Mouse (Mus musculus) heart, adult 9 months (tissue): ENCODE results near the gene Shkbp1.

ENCODE experiments used
- DNase-seq, 2 experiments: peaks; one replicate each; pipeline ENCODE4 v3.0.0; 2022; ENCODE audit warnings: low spot score in 2 of 2

Gene Shkbp1

DNA sequence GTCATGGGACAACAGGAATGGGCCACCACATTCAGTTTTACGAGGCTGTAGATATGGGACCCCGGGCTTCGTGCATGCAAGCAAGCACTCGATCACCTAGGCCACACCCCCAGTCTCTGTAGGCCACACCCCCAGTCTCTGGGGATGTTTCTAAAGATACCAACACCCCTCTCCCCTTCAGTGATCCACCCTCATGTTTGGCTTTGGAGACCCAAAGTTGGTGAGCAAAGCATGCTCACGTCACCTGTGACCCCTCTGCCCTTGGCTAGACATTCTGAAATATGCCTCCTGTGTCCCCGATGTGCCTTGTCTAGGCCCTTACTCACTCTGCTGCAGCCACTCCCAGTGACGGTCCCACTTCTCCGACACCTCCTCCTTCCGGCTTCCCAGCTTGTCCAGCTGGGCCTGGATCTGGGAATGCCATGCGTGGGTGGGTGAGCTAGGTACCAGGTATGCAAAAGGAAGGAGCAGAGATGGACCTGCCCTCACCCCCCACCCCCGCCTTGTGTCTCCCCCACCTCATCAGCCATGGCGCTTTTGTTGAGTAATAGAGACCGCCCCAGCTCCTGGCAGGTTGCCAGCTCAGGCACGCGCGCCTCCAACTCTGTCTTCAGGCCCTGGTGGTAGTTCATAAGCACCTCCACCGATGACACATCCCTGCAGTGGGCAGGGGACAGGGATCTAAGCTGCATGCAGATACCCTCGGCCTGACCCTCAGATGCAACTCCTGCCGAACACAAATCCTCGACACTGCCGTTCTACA lies 10.4 kb upstream of the Shkbp1 start:
- DNase-seq = no peak

- DNase-seq = no peak
These were observed 8.6 kb upstream of the Shkbp1 start for GRCm38 (mm10) chr7:27364379-27364778.

DNA sequence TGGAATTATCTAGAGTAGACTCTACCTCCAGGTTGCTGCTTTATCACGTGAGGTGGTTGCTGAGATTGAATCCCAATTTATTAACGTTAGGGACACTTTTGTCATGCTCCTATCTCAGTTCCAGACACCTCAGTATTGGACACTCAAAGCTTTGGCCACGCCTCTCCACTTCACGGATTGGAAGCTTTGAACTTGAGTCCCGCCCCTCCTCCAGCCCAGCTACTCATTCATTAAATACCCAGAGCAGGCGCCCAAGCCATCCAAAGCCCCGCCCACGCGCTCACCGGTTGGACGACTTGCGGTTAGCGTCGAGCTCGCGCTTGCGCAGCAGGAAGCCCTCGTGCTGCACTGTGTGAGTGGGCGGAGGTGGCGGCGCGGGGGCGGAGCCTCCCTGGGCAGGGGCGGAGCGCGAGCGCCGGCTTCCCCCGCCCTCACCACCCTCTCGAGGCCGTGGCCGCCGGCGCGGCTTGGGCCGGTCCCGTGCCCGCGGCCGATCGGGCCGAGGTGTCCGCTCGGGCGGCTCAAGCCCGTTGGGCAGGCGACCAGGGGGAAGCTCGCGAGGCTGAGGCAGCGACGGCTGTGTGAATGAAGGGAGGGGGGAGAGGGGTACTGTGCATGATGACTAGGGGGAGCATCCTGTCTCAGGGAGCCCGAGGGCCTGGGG lies 5.6 kb upstream of the Shkbp1 start:
- peak; percentile 98 to 99 for DNase-seq

GRCm38 (mm10) chr7:27360749-27361148 lies 4.9 kb upstream of the Shkbp1 start:
- no peak for DNase-seq

DNA sequence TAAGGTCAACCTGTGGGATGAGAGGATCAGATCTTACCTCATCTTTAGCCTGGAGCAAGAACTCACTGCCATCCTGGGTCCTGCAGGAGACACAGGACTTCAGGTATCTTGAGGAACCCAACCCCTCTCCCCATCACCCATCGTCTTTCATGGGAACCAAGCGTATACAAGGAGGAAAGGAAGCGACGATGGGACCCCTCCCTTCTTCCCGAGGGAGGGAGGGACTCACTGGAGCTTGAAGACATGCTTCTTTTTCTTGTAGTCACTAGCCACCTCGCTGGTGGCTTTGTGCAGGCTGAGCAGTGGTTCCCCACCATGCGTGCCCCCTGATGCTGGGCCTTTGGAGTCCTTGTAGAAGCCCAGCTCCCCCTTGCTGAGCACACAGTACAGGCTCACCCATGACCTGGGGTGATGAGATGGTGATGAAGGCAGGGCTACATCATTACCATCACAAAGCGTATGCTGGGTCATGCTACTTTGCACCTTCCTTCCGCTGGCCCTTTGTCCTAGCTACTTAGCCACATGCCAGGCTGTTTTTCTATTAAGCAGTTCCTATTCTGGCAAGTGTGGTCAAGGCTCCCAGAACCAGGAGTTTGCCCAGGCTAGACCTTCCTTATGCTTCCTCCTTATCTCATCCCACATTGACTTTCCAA lies 4.0 kb upstream of the Shkbp1 start:
- DNase-seq = no peak

DNA sequence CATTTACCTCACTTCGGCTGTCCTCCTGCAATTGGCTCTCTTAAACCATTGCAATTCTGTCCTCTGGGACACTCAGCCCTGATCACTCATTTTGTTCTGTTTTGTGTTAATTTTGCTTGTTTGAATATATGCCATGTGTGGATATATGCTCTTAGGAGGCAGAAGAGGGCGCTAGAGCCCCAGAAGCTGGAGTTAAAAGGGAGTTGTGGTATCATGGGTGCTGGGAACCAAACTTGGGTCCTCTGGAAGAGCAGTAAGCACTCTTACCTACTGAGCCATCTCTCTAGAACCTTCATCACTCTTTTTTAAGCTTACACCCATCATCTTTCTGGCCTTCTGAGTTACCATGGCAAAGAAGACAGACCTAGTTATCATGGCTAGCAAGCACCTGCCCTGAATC lies 3.3 kb upstream of the Shkbp1 start:
- DNase-seq = no peak

DNA sequence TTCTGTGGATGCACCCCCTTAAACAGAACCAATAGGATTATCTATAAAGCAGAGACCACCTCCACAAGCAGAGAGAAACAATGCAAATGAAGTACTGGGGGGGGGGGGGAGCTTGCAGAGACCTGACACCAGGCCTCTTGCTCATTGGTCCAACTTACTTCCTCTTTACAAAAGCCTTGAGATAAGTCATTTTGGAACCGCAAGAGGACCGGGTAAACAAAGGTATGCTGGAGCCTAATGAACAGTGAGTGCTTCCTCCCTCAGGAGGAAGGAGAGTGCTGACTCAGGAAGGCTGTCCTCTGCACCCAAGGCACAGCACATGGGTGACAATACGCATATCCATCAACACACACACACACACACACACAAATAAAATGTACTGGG lies 1.8 kb upstream of the Shkbp1 start:
- peak in 1 of 2 experiments; percentile 26 for DNase-seq

GRCm38 (mm10) chr7:27356861-27357594 lies 1.2 kb upstream of the Shkbp1 start, which contains the start of gene Gm20479:
TSS of gene Gm20479 (minus strand) at chr7:27357419.
- peak; percentile 23 to 37 for DNase-seq

DNA sequence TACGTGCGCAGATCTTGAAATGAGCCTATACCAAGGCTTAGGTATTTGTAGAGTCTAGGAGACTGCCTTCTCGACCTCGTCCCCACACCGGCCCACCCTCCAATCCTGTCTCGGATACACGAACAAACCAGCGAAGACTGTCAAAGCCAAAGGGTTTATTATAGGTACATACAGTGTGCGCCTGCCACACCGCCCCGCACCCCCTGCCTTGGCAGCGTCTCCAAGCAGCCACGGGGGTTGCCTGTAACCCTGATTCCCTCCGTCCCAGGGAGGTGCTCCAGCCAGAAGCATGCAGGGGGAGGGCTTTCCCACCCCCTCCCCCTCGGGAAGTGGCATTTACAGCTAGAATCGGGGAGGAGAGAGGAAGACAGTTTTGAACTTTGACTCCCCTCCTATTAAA lies 429 bp upstream of the Shkbp1 start:
- DNase-seq = peak; percentile 32 to 49

GRCm38 (mm10) chr7:27355261-27355660 lies 558 bp downstream of the Shkbp1 start:
- DNase-seq = no peak

- DNase-seq = no peak
These were observed 1.0 kb downstream of the Shkbp1 start for GRCm38 (mm10) chr7:27354783-27355182.

- DNase-seq = peak; percentile 47 to 66
These were observed 1.7 kb downstream of the Shkbp1 start for GRCm38 (mm10) chr7:27354144-27354543.

DNA sequence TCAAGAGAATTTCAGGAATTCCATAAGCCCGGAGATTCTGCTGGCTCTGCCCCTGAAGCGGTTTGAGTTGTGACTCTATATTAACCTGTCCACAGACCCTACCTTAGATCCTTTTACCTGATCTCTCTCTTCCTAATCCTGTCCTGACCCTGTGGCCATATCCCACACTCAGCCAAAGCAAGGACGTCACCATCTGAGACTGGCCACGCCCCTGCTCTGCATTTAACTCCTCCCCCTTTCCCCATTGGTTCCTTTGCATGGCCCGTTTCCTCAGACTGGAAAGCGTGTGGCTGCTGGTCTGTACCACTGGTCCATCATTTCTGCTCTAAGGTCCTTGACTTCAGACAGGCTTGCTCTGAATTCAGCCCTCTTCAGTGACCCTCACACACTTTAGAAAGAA lies 10.4 kb downstream of the Shkbp1 start:
- DNase-seq = no peak

DNA sequence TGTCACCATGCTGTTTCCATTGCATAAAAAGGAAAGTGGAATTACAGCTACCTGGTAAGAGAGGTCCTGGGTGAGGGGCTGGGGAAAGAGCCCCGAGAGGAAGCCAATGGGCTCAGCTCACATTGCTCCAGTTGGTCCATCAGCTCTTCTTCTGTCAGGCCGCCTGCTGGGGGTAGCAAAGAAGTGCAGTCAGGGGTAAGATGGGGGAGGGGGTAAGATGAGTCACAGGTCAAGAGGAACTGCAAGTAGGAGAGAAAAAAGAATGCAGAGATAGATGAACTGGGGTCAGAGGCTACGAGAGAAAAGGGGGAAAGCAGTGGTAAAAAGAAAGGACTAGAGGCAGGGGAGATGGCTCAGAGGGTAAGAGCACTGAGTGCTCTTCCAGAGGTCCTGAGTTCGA lies 13.2 kb downstream of the Shkbp1 start:
- no peak for DNase-seq

DNA sequence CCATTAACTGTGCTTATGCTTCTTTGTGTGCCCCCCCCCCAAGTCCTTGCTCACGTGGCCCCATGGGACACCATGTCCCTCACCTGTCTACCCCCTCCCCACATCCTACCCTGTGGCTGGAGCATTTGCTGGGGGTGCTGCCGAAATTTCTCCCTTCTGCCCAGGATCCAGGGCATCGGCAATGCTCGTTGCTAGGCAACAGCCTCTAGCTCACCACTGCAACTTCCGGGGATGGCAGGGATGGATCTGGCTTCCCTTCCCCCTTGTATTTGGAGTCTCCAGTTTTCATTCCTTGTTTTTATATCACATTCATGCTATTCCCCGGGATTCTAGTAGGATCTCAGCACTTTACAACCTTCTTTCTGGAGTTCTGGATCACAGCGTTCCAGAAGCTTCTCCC lies 16.3 kb downstream of the Shkbp1 start:
- DNase-seq = no peak

DNA sequence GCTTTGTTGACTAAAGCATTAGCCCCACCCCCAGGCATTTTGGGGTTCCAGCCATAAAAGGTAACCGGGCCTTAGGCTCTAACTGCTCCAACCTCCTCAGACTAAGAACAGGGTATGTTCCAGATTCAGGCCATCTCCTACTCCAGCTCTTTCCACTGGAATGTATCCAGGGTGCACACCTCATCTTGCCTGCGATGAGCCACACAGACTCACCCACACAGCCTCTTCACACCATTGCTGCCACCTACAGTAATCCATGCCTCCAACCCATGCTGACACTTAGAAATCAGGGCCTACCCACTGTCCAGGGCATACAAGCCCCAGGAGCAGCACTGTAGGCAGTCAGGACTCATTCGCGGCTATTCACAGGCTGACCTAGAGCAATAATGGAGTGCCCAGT lies 16.7 kb downstream of the Shkbp1 start:
- no peak for DNase-seq

DNA sequence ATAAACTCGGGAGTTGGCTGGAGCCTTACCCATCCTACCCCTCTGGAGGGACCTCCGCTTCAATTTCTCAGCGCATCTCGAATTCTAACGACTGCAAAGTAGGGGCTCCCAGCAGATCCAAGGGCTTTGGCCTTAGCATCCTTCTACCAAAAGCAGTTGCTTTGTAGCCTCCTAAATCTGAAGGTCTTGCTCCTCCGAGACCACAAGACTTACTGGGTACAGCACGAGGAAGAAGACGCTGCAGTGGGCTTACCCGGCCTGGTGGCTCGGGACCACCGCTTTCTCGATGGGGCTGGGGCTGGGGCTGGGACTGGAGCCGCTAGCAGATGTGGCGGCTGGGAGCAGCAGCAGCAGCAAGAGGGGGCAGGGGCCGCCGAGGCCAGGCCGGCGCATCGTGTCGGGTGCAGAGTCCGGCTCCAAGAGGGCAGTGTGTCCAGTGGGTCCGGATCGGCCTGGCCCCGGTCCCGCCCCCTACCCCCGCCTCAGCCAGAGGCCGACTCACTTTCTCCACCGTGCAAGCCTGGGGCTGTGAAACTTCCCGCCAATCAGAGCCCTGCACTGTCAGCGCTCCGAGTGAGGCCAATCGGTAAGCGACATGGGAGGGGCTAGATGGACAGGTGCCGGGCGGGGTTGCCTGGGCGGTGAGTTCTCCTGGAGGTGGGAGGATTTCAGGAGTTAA lies 18.5 kb downstream of the Shkbp1 start, which contains the start of gene Ltbp4:
Gene Ltbp4, minus strand, starts transcription at position 518 of the 679 bp plus-strand sequence.
- DNase-seq = no peak

- peak; percentile 85 to 92 for DNase-seq
These were observed 19.6 kb downstream of the Shkbp1 start for GRCm38 (mm10) chr7:27335928-27336823.

- peak in 1 of 2 experiments; percentile 31 for DNase-seq
These were observed 20.7 kb downstream of the Shkbp1 start for GRCm38 (mm10) chr7:27335011-27335720.
